Mouse (Mus musculus): Measurements from ENCODE around the gene 1700028P14Rik.

DNA sequence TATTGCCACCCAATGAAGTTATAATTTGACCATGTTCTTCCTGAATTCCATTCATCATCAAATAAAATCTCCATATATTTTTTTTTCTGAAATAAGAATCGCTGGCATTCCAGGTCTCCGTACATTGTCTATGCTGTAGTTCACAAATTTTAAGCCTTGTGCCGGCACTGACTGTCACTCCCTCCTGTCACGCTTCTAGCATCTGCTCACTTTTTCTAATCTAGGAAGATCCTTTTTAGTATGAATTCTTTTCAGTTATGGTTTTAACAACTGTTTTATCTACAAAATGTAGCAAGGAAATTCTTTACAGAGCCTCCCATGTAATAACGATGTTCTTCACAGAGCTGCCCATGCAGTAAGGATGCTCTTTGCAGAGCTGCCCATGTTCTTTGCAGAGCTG is 134.1 kb downstream of the 1700028P14Rik start:
- no peak for TF ChIP-seq CTCF (IDR thresholded peaks at IDR 0.05; ENCODE audit: insufficient read depth, low read length)
- TF ChIP-seq POLR2A (IDR thresholded peaks at IDR 0.05; ENCODE audit: borderline replicate concordance, extremely low read depth, low read depth, low read length) = no peak

Data from lung, adult 2 months (tissue).